Mouse (Mus musculus) spleen, adult 2 months (tissue): Measurements from ENCODE around the gene Nfic. TPM values are rescaled to one million over a fixed set of nuclear protein-coding genes. Genes with fewer than 3 reads are reported as not detected.
A peak's percentile ranks its signal among the peaks of the same experiment; 100 is the strongest.

ENCODE experiments used
- DNase-seq, 2 experiments: peaks; one replicate each; pipeline versions ENCODE4 v3.0.0 to v3.0.0-alpha.2; 2012 to 2021; ENCODE audit warnings: low spot score in 2 of 2, low read depth in 1 of 2
- H3K27ac ChIP-seq: fragments of 200-500 bp; 2 replicates; pipeline ENCODE4 v1.5.1; 2012; ENCODE audit warnings: low read length, inconsistent platforms; ENCODE audit not compliant: insufficient read depth
- H3K27me3 ChIP-seq: fragments of 200-500 bp; 2 replicates; pipeline ENCODE4 v1.6.1; 2012; ENCODE audit warnings: mild to moderate bottlenecking, moderate library complexity, low read length, inconsistent platforms; ENCODE audit not compliant: control insufficient read depth, insufficient read depth
- H3K36me3 ChIP-seq: fragments of 200-500 bp; 2 replicates; pipeline ENCODE4 v1.6.1; 2012; ENCODE audit warnings: mild to moderate bottlenecking, low read length, inconsistent platforms; ENCODE audit not compliant: control insufficient read depth, insufficient read depth
- H3K4me1 ChIP-seq: fragments of 200-500 bp; 2 replicates; pipeline ENCODE4 v1.6.1; 2011; ENCODE audit warnings: inconsistent platforms; ENCODE audit not compliant: control insufficient read depth, insufficient read depth, insufficient read length
- H3K4me3 ChIP-seq: fragments of 200-500 bp; 2 replicates; pipeline ENCODE4 v1.5.1; 2011; ENCODE audit warnings: mild to moderate bottlenecking, inconsistent platforms; ENCODE audit not compliant: insufficient read depth, insufficient read length; ENCODE audit errors: extremely low read depth
- CTCF ChIP-seq: fragments of 200-500 bp; IDR thresholded peaks from 2 replicates; pipeline ENCODE4 v1.5.1; 2011; ENCODE audit warnings: mild to moderate bottlenecking, inconsistent platforms; ENCODE audit not compliant: insufficient read depth, insufficient read length, insufficient replicate concordance; ENCODE audit errors: extremely low read depth
- POLR2A ChIP-seq: fragments of 200-500 bp; IDR thresholded peaks from 2 replicates; pipeline ENCODE4 v1.6.1; 2011; ENCODE audit warnings: low read depth, low read length, inconsistent platforms
- WGBS: fragments of 180-500 bp; shearing (Covaris S2); methylation state at CpG from one replicate; pipeline ENCODE4 v1.1.7; 2018; 5-methylcytosine and 5-hydroxymethylcytosine counted together
- polyA plus RNA-seq: library from polyadenylated mRNA; depleted of rRNA; stranded (reverse); fragments of >200 nt; gene quantifications from 2 replicates; pipeline ENCODE4 v1.2.3, GENCODE M21; 2012

The Nfic gene
- polyA plus RNA-seq, 1 experiment = 26.0 TPM

DNA sequence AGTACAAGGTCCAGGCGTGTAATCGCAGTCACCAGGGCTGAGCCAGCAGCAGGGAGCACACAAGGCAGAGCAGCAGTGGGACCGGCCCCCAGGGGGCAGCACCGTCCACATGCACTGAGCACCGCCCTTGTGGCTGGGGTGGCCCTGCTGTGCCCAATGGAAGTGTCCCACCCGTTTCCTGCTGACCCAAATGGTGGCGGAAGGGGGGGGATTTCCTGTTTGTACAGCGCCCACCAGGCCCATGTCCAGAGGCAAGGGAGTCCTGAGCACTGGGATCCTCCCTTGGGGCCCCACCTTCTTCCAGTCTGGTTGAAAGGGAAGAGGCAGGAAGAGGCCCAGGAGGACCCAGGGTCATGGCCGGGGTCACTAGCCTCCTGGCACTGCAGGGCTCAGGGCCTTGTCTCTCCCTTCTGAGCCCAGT lies 46.6 kb downstream of the Nfic start:
- peak overlapping the region; percentile 26; the same call in 1 of the 2 replicates for H3K27ac ChIP-seq
- no peaks in the 10 kb centered on the region for H3K27me3 ChIP-seq
- no peak overlapping the region for H3K4me3 ChIP-seq
- peak in 1 of 2 experiments; percentile 74 for DNase-seq
- 20% methylated on average over 9 of the region's 9 CpGs for WGBS
- TF ChIP-seq CTCF (peak; percentile 95), POLR2A (no peak)
- H3K36me3 ChIP-seq = peaks cover 5% of the 10 kb centered on the region; the same call in 1 of the 2 replicates
- peaks cover 31% of the 10 kb centered on the region for H3K4me1 ChIP-seq

DNA sequence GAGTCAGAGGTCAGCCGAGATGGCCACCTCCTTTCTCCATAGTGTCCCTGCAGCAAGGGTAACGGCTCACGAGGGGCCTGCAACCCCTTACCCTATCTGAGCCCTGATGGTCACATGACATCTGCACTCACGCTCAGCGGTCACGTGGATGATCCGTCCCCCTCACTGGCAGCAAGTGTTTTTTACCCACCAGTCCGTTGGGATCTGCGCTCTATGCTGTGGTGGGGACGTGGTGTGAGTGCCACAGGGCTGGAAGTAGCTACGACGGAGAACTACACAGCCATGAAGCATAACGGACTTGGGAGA lies 47.1 kb downstream of the Nfic start:
- Histone ChIP-seq H3K27me3 (no peaks in the 10 kb centered on the region), H3K27ac (peak overlapping the region; percentile 23), H3K4me3 (no peak overlapping the region), H3K4me1 (peaks cover 31% of the 10 kb centered on the region), H3K36me3 (peaks cover 6% of the 10 kb centered on the region; the same call in 1 of the 2 replicates)
- no peak for DNase-seq
- 72% methylated on average over 13 of the region's 13 CpGs for WGBS
- TF ChIP-seq CTCF (no peak), POLR2A (no peak)

DNA sequence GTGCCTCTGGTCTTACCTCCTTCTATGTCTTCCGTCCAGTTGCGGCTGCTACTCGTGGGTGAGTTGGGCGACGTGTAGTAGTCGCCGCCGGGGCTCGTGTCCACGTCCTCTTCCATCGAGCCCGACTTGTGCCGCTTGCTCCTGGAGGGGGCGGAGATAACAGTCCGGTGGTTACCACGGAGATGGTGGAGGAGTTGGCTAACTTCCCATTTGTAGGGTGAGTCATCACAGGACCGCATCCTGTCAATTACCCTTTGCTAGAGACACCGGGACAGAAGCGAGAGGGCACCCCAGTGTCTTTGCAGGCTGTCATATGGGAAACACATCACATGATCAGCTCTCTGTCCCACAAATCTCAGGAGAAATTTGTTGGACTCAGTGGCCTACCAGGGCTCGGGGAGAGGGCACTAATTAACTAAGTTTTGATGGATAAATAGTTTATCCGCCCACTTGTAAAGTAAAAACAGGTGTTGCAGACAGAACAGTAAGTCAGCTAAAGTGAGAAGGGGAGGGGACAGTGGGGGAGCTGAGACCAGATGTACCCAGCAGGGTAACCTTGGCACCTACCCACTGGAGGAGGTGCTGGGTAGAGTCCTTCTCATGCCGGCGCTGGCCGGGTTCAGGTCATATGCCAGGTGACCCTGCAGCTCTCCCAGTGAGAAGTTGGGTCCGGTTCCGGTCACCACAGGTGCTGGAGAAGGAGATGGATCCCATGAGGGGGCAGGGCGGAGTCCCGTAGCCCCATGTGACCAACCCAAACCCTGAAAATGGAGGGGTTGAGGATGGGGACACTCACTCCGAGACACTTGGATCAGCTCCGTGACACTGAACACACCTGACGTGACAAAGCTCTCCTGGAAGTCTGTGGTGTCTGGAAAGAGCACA lies 47.7 kb downstream of the Nfic start:
- WGBS = 31% methylated on average over 31 of the region's 31 CpGs
- Histone ChIP-seq H3K36me3 (peaks cover 6% of the 10 kb centered on the region; the same call in 1 of the 2 replicates), H3K4me3 (peak overlapping the region; percentile 46; the same call in 1 of the 2 replicates), H3K4me1 (peaks cover 31% of the 10 kb centered on the region), H3K27ac (peak overlapping the region; percentile 50), H3K27me3 (no peaks in the 10 kb centered on the region)
- no peak for TF ChIP-seq POLR2A
- no peak for TF ChIP-seq CTCF
- DNase-seq = peak; percentile 44 to 57

DNA sequence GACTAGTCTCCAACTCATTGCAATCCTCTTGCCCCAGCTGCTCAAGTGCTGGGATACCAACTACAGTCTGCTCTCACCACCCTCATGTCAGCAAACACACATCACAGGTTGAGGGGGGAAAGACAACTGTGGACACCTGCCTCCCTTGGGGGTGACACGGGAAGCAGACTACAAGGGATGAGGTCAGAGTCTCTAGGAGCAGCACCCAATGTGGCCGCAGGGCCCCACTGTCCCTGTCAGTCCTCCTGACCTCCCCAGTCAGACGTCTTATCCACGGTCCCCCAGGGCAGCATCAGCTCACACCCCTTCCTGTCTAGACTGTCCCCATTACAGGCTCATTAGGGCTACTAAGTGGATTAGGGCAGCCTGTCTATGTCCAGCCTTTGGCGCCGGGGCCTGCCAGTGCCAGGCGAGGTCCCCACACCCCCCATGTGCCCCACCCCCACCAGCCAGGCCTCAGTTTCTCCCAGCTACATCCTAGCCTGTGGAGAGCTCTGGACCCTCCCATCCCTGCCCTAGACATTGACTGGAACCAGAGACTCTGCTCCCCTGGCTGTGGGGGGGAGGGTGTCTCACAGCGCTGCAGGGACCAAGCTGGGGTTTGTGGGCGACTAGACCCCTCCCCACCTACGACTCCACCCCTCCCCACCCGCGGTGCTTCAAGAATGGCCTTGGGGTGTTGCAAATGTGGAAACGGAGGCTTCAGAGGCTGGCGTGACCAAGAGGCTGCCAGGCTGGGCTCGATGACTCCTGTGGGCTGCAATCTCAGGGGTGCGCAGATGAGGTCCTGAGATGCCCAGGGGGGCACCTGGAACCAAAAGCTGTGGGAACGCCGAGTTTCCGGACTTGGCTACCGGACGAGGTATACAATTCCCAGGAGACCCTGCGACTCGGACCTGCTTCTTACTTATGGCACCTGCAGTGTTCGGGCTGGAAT lies 48.7 kb downstream of the Nfic start:
- TF ChIP-seq POLR2A (no peak), CTCF (no peak)
- WGBS = 67% methylated on average over 24 of the region's 24 CpGs
- peak overlapping the region; percentile 50; the same call in 1 of the 2 replicates for H3K27ac ChIP-seq

DNA sequence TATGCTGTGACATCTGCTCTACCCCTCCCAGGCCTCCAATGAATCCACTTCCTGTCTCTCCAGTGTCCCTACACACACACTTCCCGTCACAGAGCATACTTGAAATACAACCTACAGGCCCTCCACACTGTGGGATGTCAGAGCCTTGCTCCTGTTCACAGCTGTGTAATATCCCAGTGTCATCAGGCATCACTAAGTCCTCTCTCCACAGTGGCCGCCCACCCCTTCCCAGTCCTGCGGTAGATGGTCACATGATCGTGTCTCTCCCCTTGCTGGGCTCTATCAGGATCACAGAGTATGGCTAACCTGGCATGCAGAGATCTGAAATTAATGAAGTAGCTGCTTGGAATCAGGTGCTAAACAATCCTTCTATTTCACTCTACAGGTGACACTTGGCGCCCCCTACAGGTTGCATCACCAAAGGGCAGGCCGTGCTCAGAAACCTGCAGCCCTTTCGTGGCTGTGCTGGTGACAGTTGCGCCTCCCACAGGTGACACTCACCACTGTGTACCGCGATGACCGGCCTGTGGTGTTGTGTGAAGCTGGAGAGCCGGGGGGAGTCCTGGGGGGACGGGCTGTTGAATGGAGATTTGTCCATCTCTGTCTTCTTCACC lies 49.7 kb downstream of the Nfic start:
- H3K27me3 ChIP-seq = no peaks in the 10 kb centered on the region
- H3K4me3 ChIP-seq = no peak overlapping the region
- H3K27ac ChIP-seq = no peak overlapping the region
- peak in 1 of 2 experiments; percentile 63 for DNase-seq
- peak; percentile 61; the same call in 1 of the 2 replicates for TF ChIP-seq CTCF
- no peak for TF ChIP-seq POLR2A
- WGBS = 66% methylated on average over 13 of the region's 13 CpGs
- peaks cover 31% of the 10 kb centered on the region for H3K4me1 ChIP-seq
- H3K36me3 ChIP-seq = peaks cover 6% of the 10 kb centered on the region

More for the DNA sequence above, 48.7 kb downstream of the Nfic start:
- Histone ChIP-seq H3K36me3 (peaks cover 6% of the 10 kb centered on the region; the same call in 1 of the 2 replicates), H3K27me3 (no peaks in the 10 kb centered on the region), H3K4me3 (peak overlapping the region; percentile 46; the same call in 1 of the 2 replicates), H3K4me1 (peaks cover 31% of the 10 kb centered on the region)
- DNase-seq = no peak

DNA sequence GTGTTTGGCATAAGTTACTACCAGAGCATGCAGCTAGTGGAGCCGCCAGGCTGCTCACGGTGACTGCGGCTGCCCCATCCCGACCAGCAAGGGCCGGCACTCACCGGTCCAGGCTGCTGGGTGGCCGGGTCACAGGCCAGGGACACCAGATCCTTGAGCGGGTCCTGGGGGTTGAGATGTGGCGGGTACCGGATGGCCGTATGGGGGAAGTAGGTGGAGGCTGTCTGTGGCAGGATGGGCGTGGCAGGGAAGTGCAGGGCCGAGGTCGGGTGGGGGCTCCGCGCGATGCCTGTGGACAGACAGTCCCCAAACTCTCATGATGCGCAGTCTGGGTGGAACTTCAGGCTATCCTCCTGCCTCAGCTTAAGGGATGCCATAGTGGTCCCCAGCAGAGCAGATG lies 50.7 kb downstream of the Nfic start:
- TF ChIP-seq CTCF (no peak), POLR2A (no peak)
- 40% methylated on average over 18 of the region's 18 CpGs for WGBS
- Histone ChIP-seq H3K4me1 (peaks cover 28% of the 10 kb centered on the region), H3K36me3 (peaks cover 16% of the 10 kb centered on the region), H3K27ac (peak overlapping the region; percentile 43), H3K27me3 (no peaks in the 10 kb centered on the region), H3K4me3 (no peak overlapping the region; the same call in 1 of the 2 replicates)
- DNase-seq = peak in 1 of 2 experiments; percentile 48
